Mouse (Mus musculus): ENCODE measurements at regions not wholly inside any gene's neighbourhood (a gene's known extent, or its start where the extent isn't known, plus 50 kb on each side); places are given as distances from the start of the nearest gene placed in this dataset.
A peak's percentile ranks its signal among the peaks of the same experiment; 100 is the strongest.

DNA sequence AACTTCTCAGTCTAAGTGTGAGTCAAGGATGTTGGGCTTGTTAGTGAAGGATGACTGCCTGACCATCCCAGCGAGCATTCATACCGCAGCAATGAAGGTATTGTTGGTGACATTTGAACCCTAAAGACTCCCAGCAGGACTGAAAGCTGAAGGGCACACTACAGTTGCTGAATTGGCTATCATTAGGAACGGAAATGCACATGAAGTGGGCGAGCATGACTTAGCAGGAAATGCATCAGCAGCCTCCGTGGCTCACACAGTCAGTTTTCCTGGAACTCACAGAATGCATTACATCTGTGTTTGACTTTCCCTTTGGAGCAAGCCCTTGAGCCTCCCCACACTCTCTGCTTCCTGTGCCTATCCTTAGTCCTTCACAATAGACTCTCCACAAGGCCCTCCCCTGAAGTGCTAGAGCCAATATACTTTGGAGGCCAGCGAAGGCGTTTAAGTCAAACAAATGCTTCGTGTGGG is 63.9 kb downstream of the Tmco5 start:
- H3K27me3 ChIP-seq (ENCODE audit: insufficient read depth, low read length), result no peaks in the 10 kb centered on the region
- no peaks in the 10 kb centered on the region for H3K36me3 ChIP-seq (ENCODE audit: insufficient read depth, low read length)
- peaks cover 70% of the 10 kb centered on the region for H3K4me1 ChIP-seq (replicated peaks; ENCODE audit: low read depth, low read length)

DNA sequence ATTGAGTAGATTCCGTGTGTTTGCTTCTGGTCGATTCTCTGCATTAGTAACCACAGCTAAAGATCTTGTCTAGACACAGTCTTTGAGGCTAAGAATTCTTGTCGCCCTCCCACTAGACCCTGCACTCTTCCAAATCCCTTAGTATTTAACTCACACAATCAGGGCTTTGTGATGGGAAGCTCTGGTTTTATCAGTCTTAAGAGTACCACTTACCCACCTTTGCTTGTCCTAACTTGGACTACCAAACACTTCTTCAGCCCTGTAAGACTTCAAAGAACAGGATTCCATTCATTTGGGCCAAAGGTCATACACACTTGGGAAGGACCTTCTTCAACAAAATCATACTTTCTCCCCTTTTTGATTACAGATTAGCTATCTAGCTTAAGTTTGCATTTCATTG is 70.0 kb downstream of the Tmco5 start:
- H3K36me3 ChIP-seq (ENCODE audit: insufficient read depth, low read length), result no peaks in the 10 kb centered on the region
- no peaks in the 10 kb centered on the region for H3K27me3 ChIP-seq (ENCODE audit: insufficient read depth, low read length)
- H3K4me3 ChIP-seq (replicated peaks; ENCODE audit: low read length), result no peak overlapping the region
- H3K9me3 ChIP-seq (ENCODE audit: low read length), result peaks cover 8% of the 10 kb centered on the region
- H3K4me1 ChIP-seq (replicated peaks; ENCODE audit: low read depth, low read length), result peaks cover 64% of the 10 kb centered on the region
- TF ChIP-seq POU5F1 (IDR thresholded peaks at IDR 0.05; ENCODE audit: borderline replicate concordance, low read length) (no peak), CTCF (conservative IDR thresholded peaks at IDR 0.05; ENCODE audit: low read length) (no peak), NANOG (IDR thresholded peaks at IDR 0.05; ENCODE audit: borderline replicate concordance, low read length) (peak; percentile 86)

More for the DNA sequence above, 63.9 kb downstream of the Tmco5 start:
- H3K4me3 ChIP-seq (replicated peaks; ENCODE audit: low read length), result 0 out of 2 replicates have a peak overlapping the region, but pooled peaks have one; percentile 2
- TF ChIP-seq NANOG (IDR thresholded peaks at IDR 0.05; ENCODE audit: borderline replicate concordance, low read length), result peak; percentile 94
- no peak for TF ChIP-seq CTCF (conservative IDR thresholded peaks at IDR 0.05; ENCODE audit: low read length)
- peak; percentile 13; the same call in 1 of the 2 replicates for TF ChIP-seq POU5F1 (IDR thresholded peaks at IDR 0.05; ENCODE audit: borderline replicate concordance, low read length)
- no peaks in the 10 kb centered on the region for H3K9me3 ChIP-seq (ENCODE audit: low read length)

DNA sequence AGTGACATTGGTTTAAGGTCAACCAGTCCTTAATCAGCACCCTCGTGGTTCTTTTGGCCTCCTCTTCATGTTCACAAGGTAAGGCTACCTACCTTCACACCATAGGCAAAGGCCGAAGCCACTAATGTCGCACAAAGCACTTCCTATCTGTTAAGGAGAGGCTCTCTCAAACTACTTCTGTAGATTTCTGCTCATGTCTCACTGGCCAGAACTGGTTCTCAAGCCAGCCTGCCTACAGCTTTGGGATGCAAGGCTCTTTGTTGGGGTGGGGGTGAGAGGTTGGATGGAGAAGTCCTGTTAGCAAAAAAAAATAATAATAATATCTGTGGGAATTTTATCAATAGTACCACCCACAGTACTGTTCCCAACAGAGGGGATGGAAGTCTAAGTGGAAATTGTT is 71.2 kb downstream of the Tmco5 start:
- no peak for TF ChIP-seq NANOG (IDR thresholded peaks at IDR 0.05; ENCODE audit: borderline replicate concordance, low read length)
- no peak for TF ChIP-seq CTCF (conservative IDR thresholded peaks at IDR 0.05; ENCODE audit: low read length)
- no peak for TF ChIP-seq POU5F1 (IDR thresholded peaks at IDR 0.05; ENCODE audit: borderline replicate concordance, low read length)
- no peak overlapping the region for H3K4me3 ChIP-seq (replicated peaks; ENCODE audit: low read length)

DNA sequence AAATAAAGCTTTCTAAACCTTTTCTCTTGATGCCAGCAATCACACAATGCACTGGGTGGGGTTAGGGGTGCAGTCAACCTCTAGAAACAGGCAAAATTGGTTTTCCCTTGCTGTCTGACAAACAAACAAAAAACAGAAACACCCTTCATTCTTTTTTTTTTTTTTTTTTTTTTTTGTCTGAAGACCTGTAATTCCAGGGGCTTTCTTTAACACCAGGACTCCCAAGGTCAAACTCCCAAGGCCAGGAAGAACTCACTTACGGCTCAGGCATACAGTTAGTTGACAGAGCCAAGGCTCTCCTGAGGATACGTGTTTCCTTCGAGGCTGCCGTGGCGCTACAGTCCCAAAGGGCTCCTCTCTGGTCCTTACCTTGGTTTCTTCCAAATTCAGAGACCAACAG is 71.7 kb downstream of the Tmco5 start:
- no peaks in the 10 kb centered on the region for H3K36me3 ChIP-seq (ENCODE audit: insufficient read depth, low read length)

More for the DNA sequence above, 71.2 kb downstream of the Tmco5 start:
- no peaks in the 10 kb centered on the region for H3K36me3 ChIP-seq (ENCODE audit: insufficient read depth, low read length)
- H3K27me3 ChIP-seq (ENCODE audit: insufficient read depth, low read length), result no peaks in the 10 kb centered on the region
- peaks cover 8% of the 10 kb centered on the region for H3K9me3 ChIP-seq (ENCODE audit: low read length)
- H3K4me1 ChIP-seq (replicated peaks; ENCODE audit: low read depth, low read length), result peaks cover 60% of the 10 kb centered on the region

DNA sequence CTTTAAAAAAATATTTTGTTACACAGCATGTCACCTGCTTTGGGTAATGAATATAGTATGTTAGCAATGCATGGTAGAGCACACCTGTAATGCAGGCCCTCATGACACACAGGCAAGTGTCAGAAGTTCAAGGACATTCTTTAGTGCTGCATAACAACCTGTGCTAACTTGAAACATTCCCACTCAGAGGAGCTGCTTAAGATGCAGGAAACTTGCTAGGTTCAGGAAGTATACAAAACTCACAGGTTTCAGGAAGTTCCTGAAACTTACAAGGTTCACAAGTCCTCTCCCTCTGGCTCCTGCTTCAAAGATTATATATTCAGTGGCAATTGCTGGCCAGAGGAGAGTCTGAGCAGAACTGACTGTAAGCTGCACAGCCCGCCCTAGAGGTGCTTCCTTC is 73.0 kb downstream of the Tmco5 start:
- peaks cover 8% of the 10 kb centered on the region for H3K9me3 ChIP-seq (ENCODE audit: low read length)
- no peaks in the 10 kb centered on the region for H3K36me3 ChIP-seq (ENCODE audit: insufficient read depth, low read length)
- TF ChIP-seq CTCF (conservative IDR thresholded peaks at IDR 0.05; ENCODE audit: low read length) (no peak), POU5F1 (IDR thresholded peaks at IDR 0.05; ENCODE audit: borderline replicate concordance, low read length) (no peak), NANOG (IDR thresholded peaks at IDR 0.05; ENCODE audit: borderline replicate concordance, low read length) (no peak)
- H3K27me3 ChIP-seq (ENCODE audit: insufficient read depth, low read length), result no peaks in the 10 kb centered on the region
- peaks cover 48% of the 10 kb centered on the region for H3K4me1 ChIP-seq (replicated peaks; ENCODE audit: low read depth, low read length)
- no peak overlapping the region for H3K4me3 ChIP-seq (replicated peaks; ENCODE audit: low read length)

More for the DNA sequence above, 71.7 kb downstream of the Tmco5 start:
- Histone ChIP-seq H3K4me3 (replicated peaks; ENCODE audit: low read length) (no peak overlapping the region), H3K27me3 (ENCODE audit: insufficient read depth, low read length) (no peaks in the 10 kb centered on the region), H3K9me3 (ENCODE audit: low read length) (peaks cover 8% of the 10 kb centered on the region), H3K4me1 (replicated peaks; ENCODE audit: low read depth, low read length) (peaks cover 57% of the 10 kb centered on the region)
- no peak for TF ChIP-seq CTCF (conservative IDR thresholded peaks at IDR 0.05; ENCODE audit: low read length)
- no peak for TF ChIP-seq NANOG (IDR thresholded peaks at IDR 0.05; ENCODE audit: borderline replicate concordance, low read length)
- no peak for TF ChIP-seq POU5F1 (IDR thresholded peaks at IDR 0.05; ENCODE audit: borderline replicate concordance, low read length)

DNA sequence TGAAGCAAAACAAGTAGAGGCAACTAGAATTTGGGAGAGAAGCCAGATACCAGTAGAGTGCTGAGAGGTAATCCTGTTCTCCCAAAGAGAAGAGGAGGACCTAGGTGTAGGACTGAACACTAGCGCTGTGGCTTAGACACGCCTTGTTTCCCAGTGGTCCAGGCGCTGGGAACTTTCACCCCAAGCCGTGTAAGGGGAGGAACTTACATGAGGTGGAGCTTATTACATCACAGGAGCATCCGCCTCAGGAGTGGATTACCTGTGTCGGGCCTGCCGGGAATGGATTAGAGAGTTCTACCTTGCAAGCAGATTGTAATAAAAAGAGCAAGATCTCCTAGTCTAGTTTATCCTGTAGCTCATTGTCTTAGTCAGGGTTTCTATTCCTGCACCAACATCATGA is 75.8 kb downstream of the Tmco5 start:
- H3K36me3 ChIP-seq (ENCODE audit: insufficient read depth, low read length), result no peaks in the 10 kb centered on the region
- peaks cover 8% of the 10 kb centered on the region for H3K9me3 ChIP-seq (ENCODE audit: low read length)
- H3K4me1 ChIP-seq (replicated peaks; ENCODE audit: low read depth, low read length), result peaks cover 30% of the 10 kb centered on the region
- TF ChIP-seq CTCF (conservative IDR thresholded peaks at IDR 0.05; ENCODE audit: low read length) (no peak), NANOG (IDR thresholded peaks at IDR 0.05; ENCODE audit: borderline replicate concordance, low read length) (no peak), POU5F1 (IDR thresholded peaks at IDR 0.05; ENCODE audit: borderline replicate concordance, low read length) (no peak)
- H3K4me3 ChIP-seq (replicated peaks; ENCODE audit: low read length), result no peak overlapping the region
- no peaks in the 10 kb centered on the region for H3K27me3 ChIP-seq (ENCODE audit: insufficient read depth, low read length)

DNA sequence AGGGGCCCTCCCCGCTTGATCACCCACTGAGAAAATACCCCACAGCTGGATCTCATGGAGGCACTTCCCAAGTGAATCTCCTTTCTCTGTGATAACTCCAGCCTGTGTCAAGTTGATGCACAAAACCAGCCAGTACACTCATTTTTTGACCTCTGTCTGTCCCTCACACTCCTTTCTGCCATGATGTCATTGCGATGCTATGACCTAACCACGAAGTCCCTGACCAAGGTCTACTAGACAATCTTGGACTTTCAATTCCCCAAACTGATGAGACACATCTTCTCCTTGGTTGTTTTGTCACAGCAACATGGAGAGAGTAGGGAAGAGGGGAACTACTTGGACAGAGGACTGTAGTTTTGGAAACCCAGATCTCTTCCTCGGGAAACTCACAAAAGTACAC is 76.4 kb downstream of the Tmco5 start:
- Histone ChIP-seq H3K27me3 (ENCODE audit: insufficient read depth, low read length) (no peaks in the 10 kb centered on the region), H3K4me1 (replicated peaks; ENCODE audit: low read depth, low read length) (peaks cover 24% of the 10 kb centered on the region), H3K36me3 (ENCODE audit: insufficient read depth, low read length) (no peaks in the 10 kb centered on the region), H3K4me3 (replicated peaks; ENCODE audit: low read length) (no peak overlapping the region), H3K9me3 (ENCODE audit: low read length) (peaks cover 8% of the 10 kb centered on the region)
- TF ChIP-seq POU5F1 (IDR thresholded peaks at IDR 0.05; ENCODE audit: borderline replicate concordance, low read length), result no peak
- TF ChIP-seq CTCF (conservative IDR thresholded peaks at IDR 0.05; ENCODE audit: low read length), result no peak
- no peak for TF ChIP-seq NANOG (IDR thresholded peaks at IDR 0.05; ENCODE audit: borderline replicate concordance, low read length)

DNA sequence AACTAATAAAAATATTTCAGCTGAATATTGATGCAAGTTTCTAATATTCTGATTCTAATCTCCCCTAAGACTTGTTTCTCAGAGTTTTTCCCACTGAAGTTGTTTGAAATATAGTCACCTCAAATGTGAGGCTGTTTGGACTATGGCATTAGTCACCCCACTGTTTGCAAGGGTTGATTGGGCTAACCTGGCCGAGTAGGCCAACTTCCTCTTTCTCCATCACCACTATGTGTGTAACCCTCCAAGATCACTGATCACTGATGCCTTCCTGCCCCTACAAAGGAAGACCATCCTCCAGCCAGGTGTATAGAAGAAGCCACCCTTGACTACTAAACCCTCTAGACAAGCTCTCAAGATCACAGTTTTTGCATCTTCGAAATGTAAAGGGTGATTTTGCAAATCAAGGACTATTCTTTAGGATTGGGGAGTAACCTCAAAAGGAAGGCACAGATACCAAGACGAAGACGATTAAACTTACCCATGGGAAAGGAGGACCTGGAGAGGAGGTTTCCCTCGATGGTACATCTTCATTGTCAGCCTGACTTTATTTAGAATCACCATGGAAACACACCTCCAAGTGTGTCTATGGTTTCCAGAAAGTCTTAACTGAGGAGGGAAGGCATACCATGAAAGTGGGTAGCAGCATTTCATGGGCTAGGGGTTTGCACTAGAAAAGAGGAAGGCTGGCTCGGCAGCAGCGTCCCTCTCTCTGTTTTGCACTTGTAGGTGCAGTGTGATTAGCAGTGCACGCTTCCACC is 84.8 kb downstream of the Tmco5 start:
- H3K9me3 ChIP-seq (ENCODE audit: low read length), result no peaks in the 10 kb centered on the region
- no peak overlapping the region for H3K4me3 ChIP-seq (replicated peaks; ENCODE audit: low read length)
- no peaks in the 10 kb centered on the region for H3K27me3 ChIP-seq (ENCODE audit: insufficient read depth, low read length)
- no peaks in the 10 kb centered on the region for H3K4me1 ChIP-seq (replicated peaks; ENCODE audit: low read depth, low read length)
- TF ChIP-seq POU5F1 (IDR thresholded peaks at IDR 0.05; ENCODE audit: borderline replicate concordance, low read length), result no peak
- TF ChIP-seq NANOG (IDR thresholded peaks at IDR 0.05; ENCODE audit: borderline replicate concordance, low read length), result no peak
- TF ChIP-seq CTCF (conservative IDR thresholded peaks at IDR 0.05; ENCODE audit: low read length), result no peak
- H3K36me3 ChIP-seq (ENCODE audit: insufficient read depth, low read length), result no peaks in the 10 kb centered on the region
